ENCODE assay signal across 28 mouse cellular contexts in the genomic region with DNA sequence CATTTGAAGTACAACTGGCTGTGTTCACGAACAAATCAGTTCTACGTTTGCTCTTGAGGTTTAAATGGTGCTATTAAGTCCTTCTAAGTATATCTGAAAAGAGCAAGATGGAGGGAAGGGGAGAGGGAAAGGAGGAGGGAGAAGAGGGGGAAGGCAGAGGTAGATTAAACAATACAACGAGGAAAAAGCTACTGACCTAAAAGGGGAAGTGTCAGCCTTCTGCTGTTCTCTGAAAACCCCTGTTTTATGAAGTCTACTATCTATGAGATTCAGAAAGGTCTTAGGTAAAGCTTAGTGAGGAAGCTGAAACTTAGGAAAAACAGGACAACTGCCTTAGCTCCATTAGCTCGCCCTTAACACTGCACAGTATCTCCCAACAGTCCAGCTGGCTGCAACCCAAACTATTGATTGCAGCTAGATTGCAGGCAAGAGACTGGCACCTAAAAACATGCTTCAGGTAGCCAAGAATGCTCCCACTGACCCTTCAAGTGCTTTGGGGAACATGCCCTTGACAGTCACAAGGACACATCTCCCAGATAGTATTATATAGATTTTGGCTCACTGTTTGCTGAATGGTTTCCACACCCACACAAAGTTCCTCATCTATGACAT.
DNase-seq lines count a peak whose midpoint lies in the region; ATAC-seq and TF ChIP-seq lines count a peak whose summit lies in the region.
"Had no signal": no experiment of that assay in that cellular context is flagged by ENCODE, and none has a peak within 500 bp of the region (broad histone marks: within the 10 kb centered on the region; RNA-seq: fewer than 3 reads in every experiment).

No protein-coding gene starts in this region.

- no peak overlapping the region for H3K4me2 ChIP-seq in liver, postnatal 0 days (ENCODE audit: low read depth, low read length)
- no peak overlapping the region for H3K4me2 ChIP-seq in liver, embryonic 12.5 days
- H3K4me2 ChIP-seq in hindbrain, embryonic 12.5 days (replicated peaks), result no peak overlapping the region
- H3K4me2 ChIP-seq: embryonic facial prominence, embryonic 13.5 days; embryonic facial prominence, embryonic 15.5 days; forebrain, embryonic 12.5 days had no signal

- no peak overlapping the region for H3K9ac ChIP-seq in liver, postnatal 0 days (replicated peaks)
- H3K9ac ChIP-seq in liver, embryonic 12.5 days, result no peak overlapping the region
- no peak overlapping the region for H3K9ac ChIP-seq in hindbrain, embryonic 12.5 days
- H3K9ac ChIP-seq: embryonic facial prominence, embryonic 13.5 days; embryonic facial prominence, embryonic 15.5 days; forebrain, embryonic 12.5 days had no signal

- H3K4me3 ChIP-seq in heart, embryonic 10.5 days, result no peak overlapping the region
- H3K4me3 ChIP-seq in liver, postnatal 0 days (ENCODE audit: low read depth, low read length), result no peak overlapping the region
- H3K4me3 ChIP-seq in liver, embryonic 12.5 days, result no peak overlapping the region
- H3K4me3 ChIP-seq in hindbrain, embryonic 12.5 days, result no peak overlapping the region
- H3K4me3 ChIP-seq: embryonic facial prominence, embryonic 13.5 days; embryonic facial prominence, embryonic 15.5 days; erythroblast, embryonic 14.5 days; forebrain, embryonic 10.5 days; forebrain, embryonic 12.5 days had no signal

- WGBS in heart, embryonic 10.5 days, result 59% methylated on average over 4 of the region's 4 CpGs
- WGBS in liver, postnatal 0 days (ENCODE audit: insufficient replicate concordance), result 41% methylated on average over 4 of the region's 4 CpGs
- WGBS in liver, embryonic 12.5 days (ENCODE audit: insufficient replicate concordance), result 42% methylated on average over 4 of the region's 4 CpGs
- 79% methylated on average over 4 of the region's 4 CpGs for WGBS in hindbrain, embryonic 12.5 days

- no peaks in the 10 kb centered on the region for H3K9me3 ChIP-seq in heart, embryonic 10.5 days
- H3K9me3 ChIP-seq in liver, postnatal 0 days (ENCODE audit: low read length), result no peaks in the 10 kb centered on the region
- H3K9me3 ChIP-seq in liver, embryonic 12.5 days (replicated peaks), result no peaks in the 10 kb centered on the region
- H3K9me3 ChIP-seq in hindbrain, embryonic 12.5 days (replicated peaks), result no peaks in the 10 kb centered on the region
- H3K9me3 ChIP-seq: embryonic facial prominence, embryonic 13.5 days; embryonic facial prominence, embryonic 15.5 days; forebrain, embryonic 10.5 days; forebrain, embryonic 12.5 days; G1E had no signal

- TF ChIP-seq CTCF in liver, postnatal 0 days (IDR thresholded peaks at IDR 0.05; ENCODE audit: low read depth), result no peak

- TF ChIP-seq EP300 in liver, postnatal 0 days (IDR thresholded peaks at IDR 0.05; ENCODE audit: low read depth), result no peak

- no peaks in the 10 kb centered on the region for H3K27me3 ChIP-seq in heart, embryonic 10.5 days (ENCODE audit: insufficient read depth, poor library complexity, severe bottlenecking)
- no peaks in the 10 kb centered on the region for H3K27me3 ChIP-seq in liver, postnatal 0 days (ENCODE audit: insufficient read depth, low read length)
- H3K27me3 ChIP-seq in liver, embryonic 12.5 days (replicated peaks), result no peaks in the 10 kb centered on the region
- no peaks in the 10 kb centered on the region for H3K27me3 ChIP-seq in hindbrain, embryonic 12.5 days
- H3K27me3 ChIP-seq: CH12.LX; embryonic facial prominence, embryonic 13.5 days; embryonic facial prominence, embryonic 15.5 days; forebrain, embryonic 12.5 days; Patski had no signal

- ATAC-seq in liver, postnatal 0 days, result no peak
- ATAC-seq in liver, embryonic 12.5 days, result no peak
- 0 out of 2 replicates have a peak, but pooled peaks have one; percentile 34 for ATAC-seq in megakaryocyte, adult 5-6 weeks (ENCODE audit: poor library complexity, severe bottlenecking)
- no peak for ATAC-seq in hindbrain, embryonic 12.5 days (ENCODE audit: low FRiP score)
- ATAC-seq: activated CD4-positive, CD25-positive, alpha-beta regulatory T cell, adult 4 months; CD4-positive, CD25-positive, alpha-beta regulatory T cell, adult 4 months; forebrain, embryonic 14.5 days; Patski had no signal

- H3K27ac ChIP-seq in heart, embryonic 10.5 days, result no peak overlapping the region
- H3K27ac ChIP-seq in liver, postnatal 0 days (ENCODE audit: low read depth), result no peak overlapping the region
- no peak overlapping the region for H3K27ac ChIP-seq in liver, embryonic 12.5 days
- H3K27ac ChIP-seq in hindbrain, embryonic 12.5 days, result no peak overlapping the region
- H3K27ac ChIP-seq: embryonic facial prominence, embryonic 13.5 days; embryonic facial prominence, embryonic 15.5 days; forebrain, embryonic 10.5 days; forebrain, embryonic 12.5 days had no signal

- peak; percentile 39 for DNase-seq in heart, adult 11 months
- DNase-seq in heart, embryonic 10.5 days (ENCODE audit: low spot score), result no peak
- DNase-seq in liver, postnatal 0 days, result peak; percentile 63
- no peak for DNase-seq in spleen, postnatal 10 days (ENCODE audit: low spot score in 2 of 2)
- DNase-seq: adrenal gland, adult 8-10 months; adrenal gland, postnatal 14 days; adrenal gland, postnatal 36 days; B cell, adult 2 months; cerebellum, adult 11-12 months; cerebellum, adult 2 months; cerebellum, adult 9-10 months; cerebellum, postnatal 10 days; cerebellum, postnatal 25 days; embryo, embryonic 11 days had no signal

- peaks cover 35% of the 10 kb centered on the region for H3K4me1 ChIP-seq in heart, embryonic 10.5 days
- 0 out of 2 replicates have a peak, but pooled peaks cover 4% of the 10 kb centered on the region for H3K4me1 ChIP-seq in liver, postnatal 0 days (ENCODE audit: insufficient read depth)
- 0 out of 2 replicates have a peak, but pooled peaks cover 4% of the 10 kb centered on the region for H3K4me1 ChIP-seq in liver, embryonic 12.5 days
- peaks cover 19% of the 10 kb centered on the region for H3K4me1 ChIP-seq in hindbrain, embryonic 12.5 days

- H3K36me3 ChIP-seq in heart, embryonic 10.5 days, result no peaks in the 10 kb centered on the region
- no peaks in the 10 kb centered on the region for H3K36me3 ChIP-seq in liver, postnatal 0 days (replicated peaks; ENCODE audit: insufficient read depth, low read length)
- H3K36me3 ChIP-seq in liver, embryonic 12.5 days, result no peaks in the 10 kb centered on the region
- no peaks in the 10 kb centered on the region for H3K36me3 ChIP-seq in hindbrain, embryonic 12.5 days
- H3K36me3 ChIP-seq: embryonic facial prominence, embryonic 13.5 days; embryonic facial prominence, embryonic 15.5 days; forebrain, embryonic 10.5 days; forebrain, embryonic 12.5 days; G1E had no signal

Comparison
In these comparisons a context has a peak if more than half of its experiments do, and no peak if none do; other contexts are left out.
1. DNase-seq: peak in heart, adult 11 months (single experiment) and liver, postnatal 0 days (single experiment); none in heart, embryonic 10.5 days (single experiment) and spleen, postnatal 10 days (0 of 2).